Mouse (Mus musculus): Measurements from ENCODE around the gene Tmem190. TPM values are rescaled to one million over a fixed set of nuclear protein-coding genes. Genes with fewer than 3 reads are reported as not detected.

Gene Tmem190
- not detected for total RNA-seq (2021)
- long read RNA-seq, experiment 1, result 0 reads
- long read RNA-seq, experiment 2, result 0 reads

GRCm38 (mm10) chr7:4782759-4783158 is at the start of gene Tmem190, which contains the start of gene Il11:
Gene Tmem190 (plus strand): TSS chr7:4782937.
Gene Il11 (minus strand): TSS chr7:4782859.
- no peak for DNase-seq

- DNase-seq, result peak; percentile 46
Measured at GRCm38 (mm10) chr7:4732968-4733392, 49.8 kb upstream of the Tmem190 start.

DNA sequence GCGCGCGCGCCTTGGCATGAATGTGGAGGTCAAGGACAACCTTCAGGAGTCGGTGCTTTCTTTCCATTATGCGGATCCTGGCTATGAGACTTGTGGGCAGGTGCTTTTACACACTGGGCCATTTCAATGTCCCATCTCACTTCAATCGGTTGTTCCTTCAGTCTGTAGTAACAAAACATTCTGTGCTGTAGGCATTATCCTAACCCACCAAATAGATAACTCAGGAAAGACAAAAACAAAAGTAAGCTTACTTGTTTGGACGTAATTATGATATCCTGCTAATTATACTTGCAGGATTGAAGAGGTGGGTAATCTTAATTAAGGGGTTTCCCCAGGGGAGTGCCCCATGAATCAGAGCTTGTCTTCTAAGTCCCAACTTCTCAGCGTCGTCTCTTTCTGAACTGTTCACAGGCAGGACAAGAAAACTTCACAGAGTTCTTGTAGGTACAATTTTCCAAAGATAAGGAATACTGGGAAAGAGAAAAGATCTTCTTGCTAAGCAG is 43.6 kb upstream of the Tmem190 start:
- DNase-seq, result peak; percentile 22

DNA sequence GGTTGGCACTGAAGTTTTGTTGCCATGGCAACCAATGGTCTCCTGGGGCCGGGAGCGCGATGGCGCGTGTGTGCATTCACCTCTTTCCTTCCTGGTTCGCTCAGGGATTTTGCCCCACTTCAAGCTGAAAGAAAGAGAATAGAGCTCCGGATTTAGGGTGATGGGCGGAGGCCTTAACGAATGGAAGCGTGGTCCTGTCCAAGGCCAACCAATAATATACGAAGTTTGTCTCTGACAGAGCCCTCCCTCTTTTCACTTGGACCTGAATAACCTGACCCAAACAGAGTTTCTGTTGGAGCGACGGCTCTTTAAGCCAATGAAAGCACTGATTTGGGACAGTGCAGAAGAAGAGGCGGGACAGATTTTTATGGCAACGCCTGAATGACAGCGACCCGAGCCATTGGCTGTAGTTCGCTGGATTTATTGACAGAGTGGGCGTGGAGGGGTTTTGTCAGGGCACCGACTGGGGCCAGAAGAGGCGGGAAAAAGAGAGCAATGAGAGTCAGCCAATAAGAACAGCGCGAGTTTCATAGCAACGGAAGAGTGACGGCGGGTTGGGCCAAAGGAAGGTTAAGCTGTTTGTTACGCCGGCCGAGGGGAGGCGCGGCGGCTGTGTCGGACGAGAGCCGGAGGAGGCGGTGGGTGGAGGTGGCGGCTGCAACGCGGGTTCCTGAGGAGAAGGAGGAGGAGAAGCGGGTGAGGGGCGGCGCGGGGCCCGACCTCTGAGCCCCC is 43.0 kb upstream of the Tmem190 start, which contains the start of gene Kmt5c:
TSS of gene Kmt5c (plus strand) at position 572 of the 732 bp plus-strand sequence.
- DNase-seq, result peak; percentile 96

DNA sequence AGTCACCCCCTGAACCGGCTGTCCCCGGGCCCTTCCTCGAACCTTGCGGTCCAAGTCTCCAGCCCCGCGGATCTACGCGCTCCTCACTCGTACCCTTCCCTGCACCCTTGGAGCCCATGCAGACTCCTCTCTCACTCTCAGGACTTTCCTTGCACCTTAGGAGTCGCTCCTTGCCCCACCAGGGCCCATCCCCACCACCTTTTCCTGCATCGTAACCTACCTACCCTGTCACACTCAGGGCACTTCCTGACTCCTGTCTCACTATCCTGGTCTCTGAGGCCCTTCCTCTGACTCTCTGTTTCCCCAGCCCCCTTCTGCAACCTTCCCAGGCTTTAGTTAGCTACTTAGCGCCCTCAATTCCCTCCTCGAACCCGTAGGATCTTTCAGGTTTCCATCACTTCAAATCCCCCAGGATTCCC is 42.4 kb upstream of the Tmem190 start:
- no peak for DNase-seq

DNA sequence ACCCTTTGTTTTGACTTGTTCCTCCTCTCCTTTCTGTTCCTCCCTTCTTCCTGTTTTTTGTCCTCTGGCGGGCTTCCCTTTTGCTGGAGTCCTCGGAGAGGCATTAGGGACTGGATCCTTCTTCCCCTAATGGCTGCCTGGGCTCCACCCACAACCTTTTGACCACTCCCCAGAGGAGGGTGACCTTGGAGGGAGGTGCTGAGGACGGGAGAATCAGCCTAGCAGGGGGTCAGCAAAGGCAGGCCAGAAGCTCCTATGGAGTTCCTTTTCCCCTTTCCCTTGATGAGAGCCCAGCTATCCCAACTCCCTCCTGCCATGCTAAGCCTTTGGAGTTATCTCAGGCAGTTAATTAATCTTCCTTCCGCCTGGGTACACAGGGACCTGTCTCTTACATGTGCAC is 41.6 kb upstream of the Tmem190 start:
- DNase-seq, result peak; percentile 84

- DNase-seq, result no peak
Measured at GRCm38 (mm10) chr7:4741672-4742481, 40.9 kb upstream of the Tmem190 start.

DNA sequence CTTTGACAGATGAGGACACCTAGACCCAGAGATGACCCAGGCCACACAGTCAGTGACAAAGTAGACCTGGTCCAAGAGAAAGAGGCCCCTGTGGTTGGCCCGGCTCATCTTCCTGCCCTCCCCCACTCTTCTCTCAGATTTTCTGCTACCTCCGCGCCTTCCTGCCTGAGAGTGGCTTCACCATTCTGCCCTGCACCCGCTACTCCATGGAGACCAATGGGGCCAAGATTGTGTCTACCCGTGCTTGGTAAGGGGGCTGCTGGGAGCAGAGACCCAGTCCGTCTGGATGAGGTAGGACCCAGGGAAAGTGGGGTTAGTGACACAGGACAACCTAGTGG is 40.3 kb upstream of the Tmem190 start:
- no peak for DNase-seq

- DNase-seq, result no peak
Measured at GRCm38 (mm10) chr7:4743354-4743753, 39.4 kb upstream of the Tmem190 start.

DNA sequence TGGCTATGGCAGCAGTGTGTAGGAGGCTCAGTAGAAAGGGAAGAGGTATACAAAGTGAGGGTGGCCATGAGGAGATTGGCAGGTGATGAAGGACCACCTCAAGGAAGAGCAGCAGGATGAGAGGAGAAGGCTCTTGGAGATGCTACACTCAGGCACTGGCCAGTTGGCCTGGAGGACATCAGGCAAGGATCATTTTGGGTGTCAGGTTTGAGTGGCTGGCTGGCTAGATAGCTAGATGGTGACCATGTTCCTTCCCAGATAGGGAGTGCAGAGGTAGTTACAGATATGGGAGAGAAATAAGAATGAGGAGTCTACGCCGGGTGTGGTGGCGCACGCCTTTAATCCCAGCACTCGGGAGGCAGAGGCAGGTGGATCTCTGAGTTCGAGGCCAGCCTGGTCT is 37.9 kb upstream of the Tmem190 start:
- no peak for DNase-seq

- no peak for DNase-seq
Measured at GRCm38 (mm10) chr7:4746326-4746980, 36.3 kb upstream of the Tmem190 start.

DNA sequence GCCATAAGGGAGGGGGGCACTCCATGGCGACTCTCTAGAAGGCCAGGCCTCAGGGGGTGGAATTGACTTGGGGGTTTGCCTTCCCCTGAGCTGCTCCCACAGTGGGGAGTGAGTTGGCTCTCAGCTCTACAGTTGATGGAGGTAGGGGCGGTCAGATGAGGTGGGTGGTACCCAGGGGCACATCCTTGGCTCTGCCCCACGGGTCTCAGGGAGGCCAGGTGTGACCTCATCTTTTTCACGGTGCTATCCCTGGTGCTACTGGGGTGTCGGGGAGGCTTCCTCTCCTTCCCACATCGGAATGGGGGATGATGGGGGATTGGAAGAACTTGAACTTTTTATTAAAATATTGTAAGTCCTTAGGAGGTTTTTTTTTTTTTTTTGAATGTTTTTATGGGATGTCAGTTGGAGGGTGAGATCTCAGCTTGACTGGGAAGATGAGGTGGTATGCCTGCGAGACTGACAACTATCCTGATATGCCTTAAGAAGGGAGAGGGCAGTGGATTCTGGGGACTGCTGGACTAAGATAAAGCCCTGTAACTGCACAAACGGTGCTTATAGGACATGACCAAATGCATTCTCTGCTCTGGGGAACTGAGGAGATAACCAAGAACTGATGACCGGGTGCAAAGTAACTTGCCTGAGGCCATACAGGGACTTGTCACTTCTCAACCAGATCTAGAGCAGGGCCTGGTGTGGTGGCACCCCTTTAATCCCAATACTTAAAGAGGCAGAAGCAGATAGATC is 35.4 kb upstream of the Tmem190 start:
- DNase-seq, result no peak

GRCm38 (mm10) chr7:4748321-4748720 is 34.4 kb upstream of the Tmem190 start:
- no peak for DNase-seq

DNA sequence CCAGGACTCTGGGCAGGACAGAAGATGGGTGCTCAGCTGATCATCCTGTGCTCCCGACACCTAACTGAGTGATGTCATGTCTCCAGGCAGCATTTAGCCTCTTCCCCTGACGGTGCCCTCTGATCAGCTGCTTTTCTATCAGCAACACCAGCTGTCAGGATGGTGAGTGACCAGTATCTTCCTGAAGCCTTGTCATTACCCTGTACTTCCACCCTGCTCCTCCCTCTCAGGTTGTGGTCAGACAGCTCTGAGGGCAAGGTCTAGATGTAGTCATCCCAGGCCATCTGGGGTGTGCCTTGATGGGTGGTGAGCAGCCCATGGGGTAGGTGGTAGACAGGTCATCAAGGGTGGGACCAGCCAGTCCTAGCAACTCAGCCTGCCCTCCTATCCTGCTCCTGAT is 33.6 kb upstream of the Tmem190 start:
- DNase-seq, result no peak

DNA sequence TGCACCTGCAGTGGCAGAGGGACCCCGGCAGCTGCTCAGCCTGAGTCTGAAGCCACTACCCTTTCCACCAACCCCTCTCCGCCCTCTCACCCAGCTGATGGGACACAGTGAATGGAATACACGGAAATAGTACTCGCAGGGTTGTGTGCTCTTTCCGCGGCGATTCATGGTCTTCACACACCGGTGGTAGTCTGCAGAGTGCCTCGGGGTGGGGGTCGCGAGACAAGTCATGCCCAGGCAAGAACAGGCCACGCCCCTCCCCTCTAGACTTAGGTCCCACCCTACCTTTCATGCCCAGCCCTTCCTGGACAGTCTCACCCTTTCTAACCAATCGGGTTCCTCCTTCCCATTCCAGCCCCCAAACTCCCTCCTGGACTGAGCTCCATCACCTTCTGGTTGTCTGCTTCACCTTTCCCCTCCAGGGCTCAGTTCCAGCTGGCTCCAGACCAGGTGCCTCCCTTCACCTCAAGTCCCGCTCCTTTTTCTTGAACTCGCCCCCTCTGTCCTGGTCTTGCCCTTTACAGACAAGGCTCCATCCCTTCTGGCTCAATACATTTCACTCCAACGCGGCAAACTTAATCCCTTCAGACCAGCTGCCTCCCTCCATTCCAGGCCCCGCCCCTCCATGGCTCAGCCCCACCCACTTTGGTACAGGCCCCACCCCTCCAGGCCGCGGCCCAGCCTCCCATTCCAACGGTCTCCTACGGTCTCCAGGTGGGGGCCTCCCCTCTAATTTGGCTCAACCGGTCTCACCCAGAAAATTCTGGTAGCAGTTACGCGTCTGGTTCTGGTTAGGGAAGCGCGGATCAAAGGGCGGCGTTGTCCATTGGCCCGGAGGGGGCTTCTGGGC is 30.5 kb upstream of the Tmem190 start:
- DNase-seq, result peak; percentile 80

DNA sequence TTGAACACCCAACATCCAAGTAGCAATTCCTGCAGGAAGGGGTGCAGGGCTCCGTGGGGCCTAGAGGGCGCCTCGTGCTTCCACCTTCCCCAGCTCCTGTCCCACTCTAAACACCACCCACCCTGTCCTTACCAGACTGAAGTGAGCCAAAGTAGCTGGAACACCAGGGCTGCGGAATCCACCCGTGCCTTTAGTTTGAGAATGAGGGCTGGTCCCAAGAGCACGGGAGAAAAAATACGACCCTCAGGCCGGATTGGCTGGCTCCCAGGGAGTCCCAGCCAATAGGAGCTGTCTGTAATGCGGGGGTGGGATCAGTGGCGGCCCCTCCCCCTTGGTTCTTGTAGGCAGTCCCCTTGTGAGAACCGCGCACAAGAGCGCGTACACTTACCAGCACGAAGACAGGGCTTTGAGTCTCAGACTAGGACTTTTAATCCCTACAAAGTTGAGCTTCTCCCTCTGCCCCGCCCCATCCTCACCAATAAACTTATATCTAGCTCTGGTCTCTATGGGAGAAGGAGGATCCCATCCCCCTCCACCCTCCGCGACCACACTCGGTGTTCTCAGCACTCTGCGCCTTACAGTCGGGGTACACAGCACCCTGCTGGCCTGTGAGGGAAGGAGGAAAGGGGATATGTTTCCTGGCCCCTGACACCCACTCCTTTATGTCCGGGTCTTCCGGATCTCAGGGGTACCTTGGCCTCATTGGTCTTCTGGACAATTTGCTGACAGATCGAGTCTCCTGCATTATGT is 29.7 kb upstream of the Tmem190 start, which contains the start of gene Cox6b2:
TSS of gene Cox6b2 (minus strand) at position 274 of the 750 bp plus-strand sequence.
- DNase-seq, result peak; percentile 86

- no peak for DNase-seq
Measured at GRCm38 (mm10) chr7:4759670-4760069, 23.1 kb upstream of the Tmem190 start.

DNA sequence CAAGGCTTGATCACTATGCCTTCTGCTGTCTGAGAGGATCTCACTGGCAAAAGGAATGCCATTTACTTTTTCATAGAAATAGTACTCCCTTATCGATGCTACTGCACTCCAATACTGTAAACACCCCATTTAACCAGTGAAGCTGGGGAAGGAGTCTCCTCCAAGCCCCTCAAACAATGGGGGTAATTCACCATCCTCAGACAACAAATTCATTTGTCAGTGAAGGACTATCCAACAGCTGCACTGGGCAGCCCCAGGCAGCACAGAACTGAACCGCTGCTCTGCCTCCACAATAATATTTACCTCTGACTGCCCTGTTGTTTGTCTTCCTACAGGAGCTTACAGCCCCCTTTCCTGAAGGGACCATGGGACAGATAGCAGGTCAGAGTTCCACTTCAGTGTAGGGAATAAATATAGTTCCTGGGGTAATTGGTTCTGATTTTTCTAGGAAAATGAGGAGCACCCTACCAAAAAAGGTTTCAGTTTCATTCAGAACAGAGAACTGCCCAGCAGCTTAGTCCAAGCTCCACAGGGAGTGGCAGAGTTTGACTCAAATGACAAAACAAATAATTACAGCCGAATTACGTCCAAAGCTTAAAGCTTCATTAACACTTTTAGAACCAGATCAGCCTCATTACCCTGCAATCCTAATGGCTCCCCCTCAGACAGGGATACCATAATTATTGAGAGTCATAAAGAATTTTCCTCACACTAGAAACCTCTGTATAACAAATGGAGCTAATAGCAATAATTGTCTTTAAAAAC is 17.6 kb upstream of the Tmem190 start:
- no peak for DNase-seq

- DNase-seq, result no peak
Measured at GRCm38 (mm10) chr7:4771202-4771601, 11.5 kb upstream of the Tmem190 start, which contains the start of gene Fam71e2. Gene Fam71e2 (minus strand): TSS chr7:4771302.

All from adrenal gland, postnatal 10 days (tissue).